ENCODE assay signal across 8 mouse cellular contexts in genomic region chr6:124856916-124857839, GRCm38 (mm10). TPM values are rescaled to one million over a fixed set of nuclear protein-coding genes. Genes with fewer than 3 reads are reported as not detected.
DNase-seq lines count a peak whose midpoint lies in the region; ATAC-seq and TF ChIP-seq lines count a peak whose summit lies in the region.

P3h3 (minus strand) TSS chr6:124857752.

- H3K9me3 ChIP-seq in forebrain, embryonic 12.5 days, result no peaks in the 10 kb centered on the region
- H3K9me3 ChIP-seq in heart, embryonic 16.5 days (replicated peaks; ENCODE audit: control insufficient read depth, low read length), result no peaks in the 10 kb centered on the region
- no peaks in the 10 kb centered on the region for H3K9me3 ChIP-seq in liver, embryonic 16.5 days (replicated peaks; ENCODE audit: control insufficient read depth, low read length)
- H3K9me3 ChIP-seq in neural tube, embryonic 12.5 days, result no peaks in the 10 kb centered on the region
- H3K9me3 ChIP-seq in stomach, postnatal 0 days (ENCODE audit: control insufficient read depth, low read length), result no peaks in the 10 kb centered on the region

- peak; percentile 85 for ATAC-seq in CD4-positive, CD25-positive, alpha-beta regulatory T cell, adult 4 months
- peak; percentile 88 for ATAC-seq in forebrain, embryonic 12.5 days (ENCODE audit: low FRiP score)
- ATAC-seq in heart, embryonic 16.5 days (replicated peaks; ENCODE audit: extremely low read depth, insufficient read depth, low FRiP score), result peak; percentile 77
- peak; percentile 45; the same call in 1 of the 2 replicates for ATAC-seq in liver, embryonic 16.5 days (ENCODE audit: low read depth)
- ATAC-seq in neural tube, embryonic 12.5 days (ENCODE audit: low FRiP score, low read depth), result peak; percentile 88
- ATAC-seq in stomach, postnatal 0 days (ENCODE audit: low FRiP score, low TSS enrichment), result peak; percentile 84

- under 1% methylated on average over 86 of the region's 86 CpGs for WGBS in forebrain, embryonic 12.5 days
- WGBS in heart, embryonic 16.5 days, result under 1% methylated on average over 86 of the region's 86 CpGs
- WGBS in liver, embryonic 16.5 days (ENCODE audit: insufficient replicate concordance), result under 1% methylated on average over 86 of the region's 86 CpGs
- WGBS in neural tube, embryonic 12.5 days, result under 1% methylated on average over 85 of the region's 86 CpGs
- under 1% methylated on average over 65 of the region's 86 CpGs for WGBS in stomach, postnatal 0 days

- H3K27me3 ChIP-seq in forebrain, embryonic 12.5 days, result peaks cover 14% of the 10 kb centered on the region
- peaks cover 22% of the 10 kb centered on the region for H3K27me3 ChIP-seq in heart, embryonic 16.5 days (ENCODE audit: control insufficient read depth, insufficient read depth, low read length)
- H3K27me3 ChIP-seq in liver, embryonic 16.5 days (ENCODE audit: control insufficient read depth, insufficient read depth, low read depth, low read length), result peaks cover 62% of the 10 kb centered on the region
- H3K27me3 ChIP-seq in neural tube, embryonic 12.5 days (replicated peaks), result no peaks in the 10 kb centered on the region
- H3K27me3 ChIP-seq in stomach, postnatal 0 days (ENCODE audit: control insufficient read depth, insufficient read depth, low read length), result no peaks in the 10 kb centered on the region; the same call in 1 of the 2 replicates

- H3K36me3 ChIP-seq in forebrain, embryonic 12.5 days (replicated peaks), result peaks cover 14% of the 10 kb centered on the region; the same call in 1 of the 2 replicates
- no peaks in the 10 kb centered on the region for H3K36me3 ChIP-seq in heart, embryonic 16.5 days (ENCODE audit: control insufficient read depth, insufficient read depth)
- no peaks in the 10 kb centered on the region for H3K36me3 ChIP-seq in liver, embryonic 16.5 days (ENCODE audit: control insufficient read depth, insufficient read depth)
- peaks cover 8% of the 10 kb centered on the region; the same call in 1 of the 2 replicates for H3K36me3 ChIP-seq in neural tube, embryonic 12.5 days
- no peaks in the 10 kb centered on the region for H3K36me3 ChIP-seq in stomach, postnatal 0 days (ENCODE audit: control insufficient read depth, insufficient read depth, low read length)

- DNase-seq in brain, embryonic 18.5 days (ENCODE audit: low read depth, low spot score), result peak; percentile 64
- peak; percentile 76 to 87 for DNase-seq in kidney, postnatal 25 days
- DNase-seq in stomach, postnatal 0 days (ENCODE audit: low spot score), result peak; percentile 82

- peaks cover 47% of the 10 kb centered on the region for H3K4me1 ChIP-seq in forebrain, embryonic 12.5 days
- peaks cover 20% of the 10 kb centered on the region for H3K4me1 ChIP-seq in heart, embryonic 16.5 days (ENCODE audit: control insufficient read depth, insufficient read depth, low read length)
- H3K4me1 ChIP-seq in liver, embryonic 16.5 days (ENCODE audit: control insufficient read depth, low read depth, low read length), result peaks cover 2% of the 10 kb centered on the region
- peaks cover 51% of the 10 kb centered on the region for H3K4me1 ChIP-seq in neural tube, embryonic 12.5 days
- no peaks in the 10 kb centered on the region for H3K4me1 ChIP-seq in stomach, postnatal 0 days (replicated peaks; ENCODE audit: control insufficient read depth, insufficient read depth)

- peak; percentile 83 for TF ChIP-seq CTCF in stomach, postnatal 0 days (IDR thresholded peaks at IDR 0.05; ENCODE audit: low read depth)

- H3K27ac ChIP-seq in forebrain, embryonic 12.5 days, result peak within 1 kb of the TSS; percentile 97
- H3K27ac ChIP-seq in heart, embryonic 16.5 days (ENCODE audit: low read length), result peak within 1 kb of the TSS; percentile 90
- H3K27ac ChIP-seq in liver, embryonic 16.5 days (ENCODE audit: low read length), result no peak within 1 kb of the TSS
- peak within 1 kb of the TSS; percentile 95 for H3K27ac ChIP-seq in neural tube, embryonic 12.5 days
- H3K27ac ChIP-seq in stomach, postnatal 0 days (replicated peaks), result peak within 1 kb of the TSS; percentile 90

- peak within 1 kb of the TSS; percentile 80 for H3K4me2 ChIP-seq in forebrain, embryonic 12.5 days
- H3K4me2 ChIP-seq in heart, embryonic 16.5 days (ENCODE audit: low read depth, low read length), result peak within 1 kb of the TSS; percentile 91
- peak within 1 kb of the TSS; percentile 68 for H3K4me2 ChIP-seq in liver, embryonic 16.5 days (ENCODE audit: low read depth, low read length)
- peak within 1 kb of the TSS; percentile 87 for H3K4me2 ChIP-seq in neural tube, embryonic 12.5 days (replicated peaks)
- H3K4me2 ChIP-seq in stomach, postnatal 0 days (replicated peaks; ENCODE audit: low read depth), result peak within 1 kb of the TSS; percentile 82

- H3K9ac ChIP-seq in forebrain, embryonic 12.5 days, result peak within 1 kb of the TSS; percentile 91
- peak within 1 kb of the TSS; percentile 91 for H3K9ac ChIP-seq in heart, embryonic 16.5 days (ENCODE audit: low read length)
- H3K9ac ChIP-seq in liver, embryonic 16.5 days (ENCODE audit: low read depth, low read length), result peak within 1 kb of the TSS; percentile 47; the same call in 1 of the 2 replicates
- peak within 1 kb of the TSS; percentile 94 for H3K9ac ChIP-seq in neural tube, embryonic 12.5 days
- peak within 1 kb of the TSS; percentile 87 for H3K9ac ChIP-seq in stomach, postnatal 0 days (ENCODE audit: low read length)

- H3K4me3 ChIP-seq in forebrain, embryonic 12.5 days (replicated peaks), result peak within 1 kb of the TSS; percentile 78
- peak within 1 kb of the TSS; percentile 65 for H3K4me3 ChIP-seq in heart, embryonic 16.5 days (ENCODE audit: low read length)
- peak within 1 kb of the TSS; percentile 59 for H3K4me3 ChIP-seq in liver, embryonic 16.5 days (ENCODE audit: low read depth, low read length)
- peak within 1 kb of the TSS; percentile 75 for H3K4me3 ChIP-seq in neural tube, embryonic 12.5 days
- H3K4me3 ChIP-seq in stomach, postnatal 0 days (ENCODE audit: low read depth, low read length), result peak within 1 kb of the TSS; percentile 72

- no peak for TF ChIP-seq EP300 in stomach, postnatal 0 days (optimal IDR thresholded peaks at IDR 0.05)

RNA-seq across cellular contexts. Expression of gene P3h3, which starts in this region (rescaled TPM):
- polyA plus RNA-seq in CD4-positive, CD25-positive, alpha-beta regulatory T cell, adult 4 months (2017; shearing (Covaris generic)), result under 1 TPM in 1 of 2 experiments, not detected in 1; 0.11 TPM
- 15.0 and 19.8 TPM in 2 replicates for polyA plus RNA-seq in forebrain, embryonic 12.5 days (2016; fragmentation: Nextera tagmentation; extraction: Ambion mirVana)
- 12.3 and 15.2 TPM in 2 replicates for polyA plus RNA-seq in heart, embryonic 16.5 days (2015; fragmentation: Nextera tagmentation; extraction: Ambion mirVana)
- polyA plus RNA-seq in liver, embryonic 16.5 days (2015; fragmentation: Nextera tagmentation; extraction: Ambion mirVana), result 0.62 and 0.76 TPM in 2 replicates
- polyA plus RNA-seq in neural tube, embryonic 12.5 days (2016; fragmentation: Nextera tagmentation; extraction: Ambion mirVana), result 27.2 and 28.4 TPM in 2 replicates
- 9.7 and 10.7 TPM in 2 replicates for polyA plus RNA-seq in stomach, postnatal 0 days (2015; fragmentation: Nextera tagmentation; extraction: Ambion mirVana)

Comparison
In these comparisons a context has a peak if more than half of its experiments do, and no peak if none do; other contexts are left out.
1. Peak in ATAC-seq in CD4-positive, CD25-positive, alpha-beta regulatory T cell, adult 4 months; RNA of the gene not detected or under 1 TPM.
2. Peak in ATAC-seq, H3K4me3 ChIP-seq, H3K9ac ChIP-seq and H3K4me2 ChIP-seq in liver, embryonic 16.5 days; RNA of the gene not detected or under 1 TPM.